Mouse (Mus musculus): Measurements from ENCODE around the gene Map3k6. TPM values are rescaled to one million over a fixed set of nuclear protein-coding genes. Genes with fewer than 3 reads are reported as not detected.

Map3k6 gene
- polyA plus RNA-seq, 1 experiment = 4.6 TPM

DNA sequence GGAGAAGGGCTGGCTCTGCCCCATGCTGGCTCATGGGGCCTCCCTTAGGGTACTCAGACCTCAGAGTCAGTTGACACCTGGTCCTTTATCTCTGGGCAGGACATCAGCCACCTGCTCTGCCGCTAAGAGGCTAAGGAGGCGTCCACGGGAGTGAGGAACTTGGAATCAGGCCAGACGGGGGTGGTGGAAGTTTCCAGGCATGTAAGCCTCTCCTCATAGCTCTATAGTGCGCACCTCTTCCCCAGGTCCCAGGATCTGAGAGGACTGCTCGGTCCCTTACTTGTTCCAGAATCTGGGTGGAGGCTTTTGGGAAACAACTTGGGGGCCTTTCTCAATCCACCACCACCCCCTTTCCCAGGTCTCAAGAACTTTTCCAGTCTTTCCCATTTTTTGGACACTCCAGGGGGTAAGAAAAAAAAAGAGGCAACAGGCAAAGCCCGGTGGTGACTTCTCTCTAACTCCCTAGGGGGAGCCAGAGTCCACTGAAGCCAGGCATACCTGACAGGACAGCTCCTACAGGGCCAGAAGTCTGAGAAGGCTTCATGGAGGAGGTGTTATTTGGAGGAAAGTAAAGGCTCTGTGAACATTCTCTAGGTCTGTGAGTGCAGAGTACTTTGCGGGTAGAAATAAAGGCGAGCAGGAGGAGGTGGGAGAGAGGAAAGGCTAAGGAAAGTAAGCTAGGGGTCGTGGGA lies 7.2 kb upstream of the Map3k6 start:
- TF ChIP-seq POLR2AphosphoS2 (IDR thresholded peaks at IDR 0.05; ENCODE audit: insufficient read length, low read depth) (no peak), MYOD1 (IDR thresholded peaks at IDR 0.05; ENCODE audit: control insufficient read depth in 1 of 3, insufficient read length in 2 of 3, low read depth in 2 of 3) (no peak), TCF3 (IDR thresholded peaks at IDR 0.05; ENCODE audit: insufficient read length, low read depth) (no peak), SRF (IDR thresholded peaks at IDR 0.05; ENCODE audit: control insufficient read depth, insufficient read length, low read depth) (no peak), MAX (IDR thresholded peaks at IDR 0.05; ENCODE audit: low read depth) (no peak), TCF12 (IDR thresholded peaks at IDR 0.05; ENCODE audit: insufficient read depth, poor library complexity, severe bottlenecking) (no peak), USF1 (IDR thresholded peaks at IDR 0.05; ENCODE audit: low read depth) (no peak)
- Histone ChIP-seq H3K27me3 (ENCODE audit: control insufficient read depth, insufficient read depth, insufficient read length) (no peaks in the 10 kb centered on the region), H3K4me2 (ENCODE audit: low read depth) (no peak overlapping the region), H3K36me3 (ENCODE audit: control insufficient read depth, insufficient read depth) (no peaks in the 10 kb centered on the region), H3ac (ENCODE audit: control insufficient read depth, insufficient read length) (no peak overlapping the region), H3K4me3 (no peak overlapping the region), H3K79me2 (ENCODE audit: control insufficient read depth, insufficient read depth) (no peaks in the 10 kb centered on the region)

DNA sequence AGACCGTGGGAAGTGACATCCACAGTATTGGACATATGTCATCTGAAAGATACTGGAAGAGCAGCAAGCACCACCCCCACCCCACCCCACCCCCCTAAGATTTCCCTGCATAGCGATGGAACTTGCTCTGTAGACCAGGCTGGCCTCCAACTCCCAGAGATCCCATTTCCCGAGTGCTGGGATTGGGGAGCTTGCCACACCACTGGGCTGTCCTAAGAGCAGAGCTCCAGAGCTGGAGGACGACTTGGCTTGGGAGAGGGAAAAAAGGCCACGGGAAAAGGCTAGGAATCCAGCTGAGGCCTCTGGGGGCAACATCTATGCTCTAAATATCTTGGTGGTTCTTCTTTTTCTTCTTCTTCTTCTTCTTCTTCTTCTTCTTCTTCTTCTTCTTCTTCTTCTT lies 5.8 kb upstream of the Map3k6 start:
- H3K4me3 ChIP-seq = no peak overlapping the region
- TF ChIP-seq USF1 (IDR thresholded peaks at IDR 0.05; ENCODE audit: low read depth) (no peak), CEBPB (IDR thresholded peaks at IDR 0.05; ENCODE audit: insufficient read depth, poor library complexity, severe bottlenecking) (no peak), POLR2A (IDR thresholded peaks at IDR 0.05; ENCODE audit: insufficient read length, low read depth) (no peak), SRF (IDR thresholded peaks at IDR 0.05; ENCODE audit: control insufficient read depth, insufficient read length, low read depth) (no peak), MYOD1 (IDR thresholded peaks at IDR 0.05; ENCODE audit: control insufficient read depth in 1 of 3, insufficient read length in 2 of 3, low read depth in 2 of 3) (no peak), MYOG (IDR thresholded peaks at IDR 0.05; ENCODE audit: control insufficient read depth in 1 of 3, insufficient read depth in 1 of 3, insufficient read length in 2 of 3, low read depth in 2 of 3) (no peak), TCF3 (IDR thresholded peaks at IDR 0.05; ENCODE audit: insufficient read length, low read depth) (no peak), MAX (IDR thresholded peaks at IDR 0.05; ENCODE audit: low read depth) (no peak), REST (IDR thresholded peaks at IDR 0.05; ENCODE audit: insufficient read depth, insufficient read length) (no peak), E2F4 (IDR thresholded peaks at IDR 0.05; ENCODE audit: insufficient read depth) (no peak), POLR2AphosphoS2 (IDR thresholded peaks at IDR 0.05; ENCODE audit: insufficient read length, low read depth) (no peak), TCF12 (IDR thresholded peaks at IDR 0.05; ENCODE audit: insufficient read depth, poor library complexity, severe bottlenecking) (no peak)
- H3K36me3 ChIP-seq (ENCODE audit: control insufficient read depth, insufficient read depth) = no peaks in the 10 kb centered on the region
- H3K4me2 ChIP-seq (ENCODE audit: low read depth) = no peak overlapping the region
- H3K79me2 ChIP-seq (ENCODE audit: control insufficient read depth, insufficient read depth) = no peaks in the 10 kb centered on the region
- H3K27me3 ChIP-seq (ENCODE audit: control insufficient read depth, insufficient read depth, insufficient read length) = no peaks in the 10 kb centered on the region
- H3ac ChIP-seq (ENCODE audit: control insufficient read depth, insufficient read length) = no peak overlapping the region

DNA sequence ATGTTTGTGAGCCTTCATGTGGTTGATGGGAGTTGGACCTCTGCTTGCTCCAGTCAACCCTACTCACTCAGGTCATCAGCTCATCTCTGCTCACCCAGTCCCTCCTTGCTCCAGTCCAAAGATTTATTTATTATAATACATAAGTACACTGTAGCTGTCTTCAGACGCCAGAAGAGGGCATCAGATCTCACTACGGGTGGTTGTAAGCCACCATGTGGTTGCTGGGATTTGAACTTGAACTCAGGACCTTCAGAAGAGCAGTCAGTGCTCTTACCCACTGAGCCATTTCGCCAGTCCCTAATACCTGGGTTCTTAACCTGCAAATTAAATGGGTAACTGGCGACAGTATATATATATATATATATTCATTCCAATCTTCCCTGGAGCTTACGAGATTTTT lies 5.2 kb upstream of the Map3k6 start:
- no peaks in the 10 kb centered on the region for H3K79me2 ChIP-seq (ENCODE audit: control insufficient read depth, insufficient read depth)
- H3ac ChIP-seq (ENCODE audit: control insufficient read depth, insufficient read length) = no peak overlapping the region
- H3K27me3 ChIP-seq (ENCODE audit: control insufficient read depth, insufficient read depth, insufficient read length) = no peaks in the 10 kb centered on the region
- H3K4me3 ChIP-seq = no peak overlapping the region
- no peak for TF ChIP-seq MAX (IDR thresholded peaks at IDR 0.05; ENCODE audit: low read depth)
- no peak for TF ChIP-seq MYOD1 (IDR thresholded peaks at IDR 0.05; ENCODE audit: control insufficient read depth in 1 of 3, insufficient read length in 2 of 3, low read depth in 2 of 3)
- TF ChIP-seq REST (IDR thresholded peaks at IDR 0.05; ENCODE audit: insufficient read depth, insufficient read length) = no peak
- TF ChIP-seq TCF3 (IDR thresholded peaks at IDR 0.05; ENCODE audit: insufficient read length, low read depth) = no peak
- no peak for TF ChIP-seq CEBPB (IDR thresholded peaks at IDR 0.05; ENCODE audit: insufficient read depth, poor library complexity, severe bottlenecking)
- H3K4me2 ChIP-seq (ENCODE audit: low read depth) = no peak overlapping the region
- H3K36me3 ChIP-seq (ENCODE audit: control insufficient read depth, insufficient read depth) = no peaks in the 10 kb centered on the region

DNA sequence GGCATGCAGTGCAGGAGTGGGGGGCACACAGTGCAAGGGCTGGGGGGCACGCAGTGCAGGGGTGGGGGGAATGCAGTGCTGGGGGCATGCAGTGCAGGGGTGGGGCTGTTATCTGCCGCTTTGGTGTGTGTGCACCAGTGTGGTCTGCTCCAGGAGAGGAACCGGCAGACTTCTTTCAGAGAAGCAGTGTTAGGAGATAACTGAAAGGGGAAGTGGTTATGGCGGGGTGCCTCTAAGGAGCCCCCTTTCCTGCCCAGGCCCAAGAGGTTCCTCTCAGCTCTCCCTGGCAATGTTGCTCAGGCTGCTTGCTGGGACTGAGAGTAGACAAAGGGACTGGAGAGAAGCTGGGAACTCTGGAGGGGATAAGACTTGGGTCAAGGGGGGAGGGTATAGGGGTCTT lies 2.7 kb upstream of the Map3k6 start:
- no peak overlapping the region for H3K4me3 ChIP-seq

More for the DNA sequence above, 2.7 kb upstream of the Map3k6 start:
- no peaks in the 10 kb centered on the region for H3K36me3 ChIP-seq (ENCODE audit: control insufficient read depth, insufficient read depth)
- H3ac ChIP-seq (ENCODE audit: control insufficient read depth, insufficient read length) = no peak overlapping the region
- no peak overlapping the region for H3K4me2 ChIP-seq (ENCODE audit: low read depth)
- no peaks in the 10 kb centered on the region for H3K79me2 ChIP-seq (ENCODE audit: control insufficient read depth, insufficient read depth)
- TF ChIP-seq REST (IDR thresholded peaks at IDR 0.05; ENCODE audit: insufficient read depth, insufficient read length) = no peak
- no peak for TF ChIP-seq MAX (IDR thresholded peaks at IDR 0.05; ENCODE audit: low read depth)
- no peak for TF ChIP-seq POLR2AphosphoS2 (IDR thresholded peaks at IDR 0.05; ENCODE audit: insufficient read length, low read depth)
- TF ChIP-seq TCF12 (IDR thresholded peaks at IDR 0.05; ENCODE audit: insufficient read depth, poor library complexity, severe bottlenecking) = no peak
- no peak for TF ChIP-seq MYOG (IDR thresholded peaks at IDR 0.05; ENCODE audit: control insufficient read depth in 1 of 3, insufficient read depth in 1 of 3, insufficient read length in 2 of 3, low read depth in 2 of 3)
- no peak for TF ChIP-seq TCF3 (IDR thresholded peaks at IDR 0.05; ENCODE audit: insufficient read length, low read depth)
- TF ChIP-seq MYOD1 (IDR thresholded peaks at IDR 0.05; ENCODE audit: control insufficient read depth in 1 of 3, insufficient read length in 2 of 3, low read depth in 2 of 3) = no peak
- no peak for TF ChIP-seq SRF (IDR thresholded peaks at IDR 0.05; ENCODE audit: control insufficient read depth, insufficient read length, low read depth)
- no peak for TF ChIP-seq CEBPB (IDR thresholded peaks at IDR 0.05; ENCODE audit: insufficient read depth, poor library complexity, severe bottlenecking)
- no peak for TF ChIP-seq POLR2A (IDR thresholded peaks at IDR 0.05; ENCODE audit: insufficient read length, low read depth)
- no peak for TF ChIP-seq E2F4 (IDR thresholded peaks at IDR 0.05; ENCODE audit: insufficient read depth)
- no peak for TF ChIP-seq USF1 (IDR thresholded peaks at IDR 0.05; ENCODE audit: low read depth)
- H3K27me3 ChIP-seq (ENCODE audit: control insufficient read depth, insufficient read depth, insufficient read length) = no peaks in the 10 kb centered on the region
